Mouse (Mus musculus) left cerebral cortex, postnatal 10 days (tissue): ENCODE data around the gene Muc4. TPM values are rescaled to one million over a fixed set of nuclear protein-coding genes. Genes with fewer than 3 reads are reported as not detected.

ENCODE experiments used
- DNase-seq, 2 experiments: peaks; one replicate each; pipeline ENCODE4 v3.0.0; 2021 to 2022; ENCODE audit warnings: low spot score in 2 of 2, mixed read lengths in 1 of 2; ENCODE audit errors: extremely low spot score in 1 of 2
- intact Hi-C: fragments of 180-260 bp; cut with DNase I; formaldehyde crosslinking; loops from one replicate; pipeline ENCODE4 v1.15.1; 2025
- total RNA-seq, 2 experiments: library from RNA; stranded (reverse); gene quantifications; 2 replicates each; pipeline ENCODE4 v1.2.3; 2021

Gene Muc4
- total RNA-seq, 2 experiments from 2014 or later: not detected

DNA sequence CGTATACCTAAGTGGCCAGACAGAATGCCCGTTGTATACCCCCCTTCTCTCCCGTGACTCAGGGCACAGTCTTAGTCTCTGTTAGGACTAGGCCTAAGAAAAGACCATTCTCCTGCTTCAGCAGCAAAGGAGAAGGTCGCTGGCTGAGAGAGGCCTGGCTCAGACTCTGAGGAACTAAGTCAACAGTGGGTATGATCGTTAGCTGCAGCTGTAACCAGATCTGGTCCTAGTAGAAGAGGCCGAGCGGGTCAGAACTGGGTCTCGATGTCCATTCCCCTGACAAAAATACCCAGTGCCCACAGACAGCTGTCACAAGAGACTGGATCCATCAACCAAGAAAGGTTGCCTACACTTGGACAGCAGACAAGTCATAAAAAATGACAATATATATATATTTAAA lies 87.8 kb downstream of the Muc4 start:
- intact Hi-C loops: no loop called here
- DNase-seq: no peak

- no peak for DNase-seq
- intact Hi-C loops: no loop called here
Measured at GRCm38 (mm10) chr16:32824061-32824460, 88.4 kb downstream of the Muc4 start.

- DNase-seq: no peak
- intact Hi-C loops: no loop called here
Measured at GRCm38 (mm10) chr16:32825380-32825779, 89.7 kb downstream of the Muc4 start.

DNA sequence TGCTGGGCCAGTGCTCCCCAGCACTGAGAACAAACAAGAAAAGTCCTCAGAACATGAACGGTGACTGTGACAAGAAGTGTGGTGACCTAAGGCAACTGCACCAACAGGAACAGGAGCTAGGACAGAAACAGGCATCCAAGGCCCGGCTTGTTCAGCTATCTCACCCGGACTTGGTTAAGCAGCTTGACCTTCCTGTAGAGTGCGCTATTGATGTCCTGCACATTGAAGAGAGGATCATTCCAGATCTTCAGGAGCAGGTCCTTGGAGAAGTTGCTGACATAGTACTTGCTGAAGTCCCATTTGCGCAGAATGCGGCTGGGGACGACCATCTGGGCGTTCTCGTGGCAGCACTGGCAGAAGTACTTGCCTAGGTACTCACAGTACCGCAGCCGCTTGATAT lies 90.8 kb downstream of the Muc4 start:
- no peak for DNase-seq
- intact Hi-C loops: no loop called here

DNA sequence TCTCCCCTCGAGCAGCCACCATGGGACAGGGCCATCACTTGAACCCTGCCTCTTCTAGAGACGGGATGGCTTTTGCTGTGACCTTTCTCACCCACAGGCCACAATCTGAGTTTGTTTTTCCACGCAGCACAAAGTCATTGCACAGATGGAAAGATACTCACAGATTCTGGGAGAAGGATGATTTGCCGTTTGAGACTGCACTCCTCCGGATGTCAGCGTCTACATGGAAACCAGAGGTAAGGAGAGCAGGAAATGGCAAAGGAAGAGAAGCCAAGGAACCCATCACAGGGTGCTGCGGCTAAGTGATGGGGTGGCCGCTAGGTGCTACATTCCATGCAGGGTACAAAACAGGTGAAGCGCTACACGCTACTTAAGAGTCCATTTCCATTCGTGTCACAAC lies 93.4 kb downstream of the Muc4 start:
- DNase-seq: no peak
- intact Hi-C loops: no loop called here

GRCm38 (mm10) chr16:32831501-32831900 lies 95.8 kb downstream of the Muc4 start:
- intact Hi-C loops: no loop called here

More at GRCm38 (mm10) chr16:32831501-32831900, 95.8 kb downstream of the Muc4 start:
- DNase-seq: no peak

Other genes with a start within 250 kb of the Muc4 start
- gene Slc51a, start 248.0 kb upstream of the Muc4 start, total RNA-seq: not detected
- not detected for gene Zdhhc19, start 239.6 kb upstream of the Muc4 start, total RNA-seq
- gene Tfrc, start 127.0 kb upstream of the Muc4 start, total RNA-seq: 100 to 1,000 TPM; 106 to 111 TPM
- gene Tnk2, start 92.0 kb upstream of the Muc4 start, total RNA-seq: 100 to 1,000 TPM in 1 of 2 experiments, 10 to 100 TPM in 1; 93.2 to 107 TPM
- gene Muc20, start 61.5 kb downstream of the Muc4 start, total RNA-seq: not detected
- gene Smbd1, start 74.6 kb downstream of the Muc4 start, total RNA-seq: not detected
- 100 to 1,000 TPM; 138 to 145 TPM for gene Fyttd1, start 141.6 kb downstream of the Muc4 start, total RNA-seq
- 10 to 100 TPM; 59.9 to 60.6 TPM for gene Rubcn, start 141.9 kb downstream of the Muc4 start, total RNA-seq
- 10 to 100 TPM; 28.9 to 32.4 TPM for gene Lrch3, start 178.2 kb downstream of the Muc4 start, total RNA-seq